Mouse (Mus musculus): ENCODE data around the gene Lurap1. TPM values are rescaled to one million over a fixed set of nuclear protein-coding genes. Genes with fewer than 3 reads are reported as not detected.

Gene Lurap1
- polyA plus RNA-seq, 1 experiment = 3.9 TPM

DNA sequence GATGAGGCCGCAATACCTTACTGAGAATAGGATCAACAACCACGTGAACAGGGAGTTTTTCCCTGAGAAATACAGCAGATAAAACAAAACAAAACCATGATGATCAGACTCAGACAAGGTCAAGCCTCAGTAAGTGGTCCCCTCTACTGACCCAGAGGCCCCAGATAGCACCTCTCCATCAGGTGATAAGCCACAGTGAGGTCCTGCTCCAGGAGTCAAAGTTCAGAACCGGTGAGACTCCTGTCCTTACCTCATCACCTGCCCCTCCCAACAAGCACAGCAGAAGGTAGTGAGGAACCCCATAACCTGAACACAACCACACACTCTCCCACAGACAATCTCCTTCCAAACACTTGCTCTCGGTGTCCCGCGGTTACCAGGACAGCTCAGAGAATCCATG, 40.4 kb downstream of the Lurap1 start:
- DNase-seq (ENCODE audit: low spot score) = no peak

DNA sequence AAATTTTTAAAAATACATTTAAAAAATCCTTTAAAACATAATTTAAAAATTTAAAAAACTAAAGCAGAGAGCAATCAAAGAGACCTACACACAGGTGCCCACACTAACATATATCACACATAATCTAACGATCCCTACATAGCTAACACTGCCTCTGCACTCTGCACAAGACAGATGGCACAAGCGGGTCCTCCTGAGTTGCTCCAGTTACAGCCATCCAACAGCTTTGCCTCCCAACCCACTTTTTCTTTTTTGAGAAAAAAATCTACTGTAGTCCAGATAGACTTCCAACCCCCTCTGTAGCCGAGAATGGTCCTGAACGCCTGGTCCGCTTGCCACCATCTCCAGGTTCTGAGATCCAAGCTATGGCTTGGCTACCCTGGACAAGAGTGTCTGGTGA, 45.9 kb downstream of the Lurap1 start:
- no peak for DNase-seq (ENCODE audit: low spot score)

DNA sequence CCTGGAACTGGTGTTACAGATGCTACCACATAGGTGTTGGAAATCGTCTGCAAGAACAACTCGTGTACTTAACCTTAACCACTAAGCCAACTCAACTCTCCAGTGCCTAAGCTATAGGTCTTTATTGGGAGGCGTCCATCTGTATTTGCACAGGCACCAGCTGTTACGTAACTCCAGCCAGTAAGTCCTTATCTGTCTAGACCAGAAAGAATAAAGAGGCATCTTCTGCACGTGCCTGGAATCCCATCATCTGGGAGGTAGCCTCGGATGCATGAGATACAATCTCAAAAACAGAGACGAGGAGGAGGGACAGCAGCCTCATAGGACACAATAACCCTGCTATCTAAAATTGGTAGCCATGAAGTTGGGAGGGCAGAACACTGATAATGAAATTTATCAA, 50.2 kb downstream of the Lurap1 start:
- no peak for DNase-seq (ENCODE audit: low spot score)

DNA sequence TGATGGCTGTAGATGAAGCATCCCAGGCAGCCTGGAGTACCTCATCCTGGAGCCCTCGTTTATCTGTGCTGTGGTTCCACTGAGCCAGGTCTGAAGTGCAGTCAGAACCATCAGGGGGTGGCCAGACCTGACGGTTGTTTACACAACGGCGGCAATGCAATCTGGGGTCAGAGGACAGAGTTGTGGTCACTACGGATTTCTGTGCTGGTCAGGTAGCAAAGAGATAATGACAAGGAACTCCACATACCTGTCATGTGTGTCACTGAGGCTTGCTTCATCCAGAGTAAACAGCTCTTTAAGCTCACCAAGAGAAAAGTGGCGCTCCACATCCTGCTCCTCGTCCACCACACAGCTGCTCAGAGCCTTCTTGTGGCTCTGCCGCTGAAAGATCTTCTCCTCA, 53.9 kb downstream of the Lurap1 start:
- DNase-seq (ENCODE audit: low spot score) = no peak

DNA sequence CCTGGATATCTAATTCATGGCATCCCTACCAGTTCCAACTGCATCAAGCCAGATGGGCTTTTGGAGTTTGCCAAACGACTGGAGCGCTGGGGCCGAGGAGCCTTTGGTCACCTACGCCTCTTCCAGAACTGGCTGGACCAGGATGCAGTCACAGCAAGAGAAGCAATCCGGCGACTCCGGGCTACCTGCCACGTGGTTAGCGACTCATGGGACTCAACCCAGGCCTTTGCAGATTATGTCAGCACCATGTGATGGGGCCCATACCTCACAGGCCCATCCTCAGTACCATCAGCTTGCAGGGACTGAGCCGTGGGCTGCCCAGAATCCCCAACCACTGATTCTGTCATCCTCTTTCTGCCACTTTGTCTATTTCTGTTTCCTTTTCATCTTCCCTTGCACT, 54.8 kb downstream of the Lurap1 start:
- DNase-seq (ENCODE audit: low spot score) = no peak

DNA sequence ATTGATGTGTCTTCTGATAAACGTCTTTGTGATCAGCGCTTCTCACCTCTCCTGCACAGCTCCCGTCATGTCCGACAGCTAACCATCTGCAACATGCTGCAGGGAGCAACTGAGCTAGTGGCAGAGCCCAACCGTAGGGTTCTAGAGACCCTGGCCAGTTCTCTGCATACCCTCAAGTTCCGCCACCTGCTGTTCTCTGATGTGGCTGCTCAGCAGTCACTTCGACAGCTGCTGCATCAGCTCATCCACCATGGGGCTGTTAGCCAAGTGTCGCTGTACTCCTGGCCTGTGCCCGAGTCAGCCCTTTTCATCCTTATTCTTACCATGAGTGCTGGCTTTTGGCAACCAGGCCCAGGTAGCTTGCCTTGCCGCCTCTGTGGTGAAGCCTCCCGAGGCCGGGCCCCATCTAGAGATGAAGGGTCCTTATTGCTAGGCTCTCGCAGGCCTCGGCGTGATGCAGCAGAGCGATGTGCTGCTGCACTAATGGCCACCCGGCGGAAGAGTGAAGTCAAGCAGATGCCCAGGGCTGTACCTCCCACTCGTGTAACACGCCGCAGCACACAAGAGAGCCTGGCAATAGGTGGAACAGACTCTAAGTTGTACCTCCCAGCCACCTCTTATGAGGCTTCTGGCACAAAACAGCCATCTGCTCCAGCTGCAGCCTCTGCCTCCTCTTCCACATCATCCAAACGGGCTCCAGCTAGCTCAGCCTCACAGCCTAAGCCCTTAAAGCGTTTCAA, 62.5 kb downstream of the Lurap1 start:
- DNase-seq (ENCODE audit: low spot score) = no peak

Other genes starting within 250 kb of the Lurap1 start
- not detected in 2 replicates for gene Dmbx1, start 211.4 kb downstream of the Lurap1 start, polyA plus RNA-seq (2012; rRNA removed)
- gene Faah, start 133.4 kb downstream of the Lurap1 start, polyA plus RNA-seq (2012; rRNA removed) = 11.9 and 14.2 TPM in 2 replicates
- 10.3 and 11.1 TPM in 2 replicates for gene Nsun4, start 97.5 kb downstream of the Lurap1 start, polyA plus RNA-seq (2012; rRNA removed)
- gene Uqcrh, start 76.3 kb downstream of the Lurap1 start, polyA plus RNA-seq (2012; rRNA removed) = 669 and 757 TPM in 2 replicates
- 25.8 and 26.4 TPM in 2 replicates for gene Lrrc41, start 76.1 kb downstream of the Lurap1 start, polyA plus RNA-seq (2012; rRNA removed)
- gene Rad54l, start 27.6 kb downstream of the Lurap1 start, polyA plus RNA-seq (2012; rRNA removed) = 1.1 and 1.3 TPM in 2 replicates
- gene Pomgnt1, start 27.5 kb downstream of the Lurap1 start, polyA plus RNA-seq (2012; rRNA removed) = 62.6 and 72.7 TPM in 2 replicates
- gene Tspan1, start 16.3 kb upstream of the Lurap1 start, polyA plus RNA-seq (2012; rRNA removed) = 0.62 and 0.83 TPM in 2 replicates
- gene 1700042G07Rik, start 22.0 kb upstream of the Lurap1 start, polyA plus RNA-seq (2012; rRNA removed) = not detected in 2 replicates
- not detected in 2 replicates for gene Gm49337, start 22.0 kb upstream of the Lurap1 start, polyA plus RNA-seq (2012; rRNA removed)
- gene Pik3r3, start 70.3 kb upstream of the Lurap1 start, polyA plus RNA-seq (2012; rRNA removed) = 17.8 and 18.0 TPM in 2 replicates

Measured in urinary bladder, adult 2 months (tissue).